Mouse (Mus musculus): ENCODE measurements around the gene Slc52a3.
A peak's percentile ranks its signal among the peaks of the same experiment; 100 is the strongest.

Gene Slc52a3

GRCm38 (mm10) chr2:151996229-151997189 is at the start of gene Slc52a3:
TSS of gene Slc52a3 (plus strand) at chr2:151996511.
- DNase-seq (ENCODE audit: inconsistent ontology term) = peak; percentile 60

GRCm38 (mm10) chr2:151947617-151948016 is 48.7 kb upstream of the Slc52a3 start:
- no peak for DNase-seq (ENCODE audit: inconsistent ontology term)

- no peak for DNase-seq (ENCODE audit: inconsistent ontology term)
These were observed 48.0 kb upstream of the Slc52a3 start for GRCm38 (mm10) chr2:151948311-151948710.

- no peak for DNase-seq (ENCODE audit: inconsistent ontology term)
These were observed 47.1 kb upstream of the Slc52a3 start for GRCm38 (mm10) chr2:151949082-151949774.

- no peak for DNase-seq (ENCODE audit: inconsistent ontology term)
These were observed 42.6 kb upstream of the Slc52a3 start for GRCm38 (mm10) chr2:151953665-151954064.

GRCm38 (mm10) chr2:151956500-151957137 is 39.7 kb upstream of the Slc52a3 start:
- DNase-seq (ENCODE audit: inconsistent ontology term) = peak; percentile 68

- peak; percentile 52 for DNase-seq (ENCODE audit: inconsistent ontology term)
These were observed 37.0 kb upstream of the Slc52a3 start for GRCm38 (mm10) chr2:151959274-151959673.

- DNase-seq (ENCODE audit: inconsistent ontology term) = no peak
These were observed 34.8 kb upstream of the Slc52a3 start for GRCm38 (mm10) chr2:151961284-151962196.

- peak; percentile 96 for DNase-seq (ENCODE audit: inconsistent ontology term)
These were observed 33.8 kb upstream of the Slc52a3 start for GRCm38 (mm10) chr2:151962474-151962873.

GRCm38 (mm10) chr2:151963319-151963718 is 33.0 kb upstream of the Slc52a3 start:
- no peak for DNase-seq (ENCODE audit: inconsistent ontology term)

- peak; percentile 59 for DNase-seq (ENCODE audit: inconsistent ontology term)
These were observed 32.3 kb upstream of the Slc52a3 start for GRCm38 (mm10) chr2:151964052-151964451.

GRCm38 (mm10) chr2:151967176-151967750 is 29.0 kb upstream of the Slc52a3 start:
- DNase-seq (ENCODE audit: inconsistent ontology term) = peak; percentile 67

- DNase-seq (ENCODE audit: inconsistent ontology term) = no peak
These were observed 28.5 kb upstream of the Slc52a3 start for GRCm38 (mm10) chr2:151967792-151968191.

GRCm38 (mm10) chr2:151968451-151968850 is 27.9 kb upstream of the Slc52a3 start:
- no peak for DNase-seq (ENCODE audit: inconsistent ontology term)

GRCm38 (mm10) chr2:151968986-151969385 is 27.3 kb upstream of the Slc52a3 start:
- no peak for DNase-seq (ENCODE audit: inconsistent ontology term)

GRCm38 (mm10) chr2:151969396-151969795 is 26.9 kb upstream of the Slc52a3 start:
- no peak for DNase-seq (ENCODE audit: inconsistent ontology term)

GRCm38 (mm10) chr2:151970191-151971172 is 25.8 kb upstream of the Slc52a3 start:
- peak; percentile 77 for DNase-seq (ENCODE audit: inconsistent ontology term)

- no peak for DNase-seq (ENCODE audit: inconsistent ontology term)
These were observed 24.6 kb upstream of the Slc52a3 start for GRCm38 (mm10) chr2:151971748-151972147.

GRCm38 (mm10) chr2:151972880-151973594 is 23.3 kb upstream of the Slc52a3 start:
- no peak for DNase-seq (ENCODE audit: inconsistent ontology term)
